Mouse (Mus musculus) heart, adult 18-20 months (tissue): Measurements from ENCODE around the gene Ms4a4d. TPM values are rescaled to one million over a fixed set of nuclear protein-coding genes. Genes with fewer than 3 reads are reported as not detected.

ENCODE experiments used
- DNase-seq, 2 experiments: peaks; one replicate each; pipeline ENCODE4 v3.0.0; 2021 to 2022; ENCODE audit warnings: mixed read lengths in 1 of 2
- total RNA-seq, 2 experiments: library from RNA; stranded (reverse); gene quantifications; 2 replicates each; pipeline ENCODE4 v1.2.3; 2021

The Ms4a4d gene
- total RNA-seq, 2 experiments from 2014 or later, result 5.4 to 6.7 TPM

DNA sequence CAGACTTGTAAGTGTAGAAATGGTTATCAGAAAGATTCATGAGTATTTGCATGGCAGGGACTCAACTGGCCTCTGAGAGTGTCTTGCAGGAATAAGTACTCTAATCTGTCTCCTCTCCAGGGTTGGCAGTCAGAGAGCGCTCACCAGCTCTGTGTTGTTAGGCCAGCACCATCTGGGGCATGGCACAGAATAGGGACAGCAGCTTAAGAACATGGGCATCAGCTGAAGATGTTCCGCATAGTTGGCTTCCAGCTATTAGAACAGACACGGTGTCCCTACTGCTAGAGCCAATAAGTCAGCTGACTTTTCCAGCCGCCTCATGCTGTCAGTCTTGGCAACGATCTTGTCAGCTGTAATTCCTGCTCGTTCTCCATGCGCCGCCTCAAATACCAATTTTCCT lies 38.4 kb downstream of the Ms4a4d start:
- no peak for DNase-seq

DNA sequence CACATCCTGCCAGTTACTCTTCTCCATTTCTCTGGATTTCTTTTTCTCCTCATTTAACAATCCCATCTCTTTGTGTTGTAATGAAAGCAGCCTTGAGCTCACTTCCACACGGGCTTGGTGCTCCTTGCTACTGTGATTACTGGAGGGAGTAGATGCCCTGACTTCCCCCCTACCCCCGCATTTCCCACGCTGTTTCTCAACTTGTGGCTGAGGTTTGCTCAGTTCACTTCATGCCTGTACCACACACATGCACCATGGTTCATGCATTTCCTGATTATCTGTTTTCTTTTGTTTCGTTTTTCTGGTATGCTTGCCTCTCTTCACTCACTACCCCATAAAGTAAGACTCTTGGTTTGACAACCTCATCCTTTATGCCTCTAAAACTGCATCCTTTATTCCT lies 52.6 kb downstream of the Ms4a4d start:
- no peak for DNase-seq

DNA sequence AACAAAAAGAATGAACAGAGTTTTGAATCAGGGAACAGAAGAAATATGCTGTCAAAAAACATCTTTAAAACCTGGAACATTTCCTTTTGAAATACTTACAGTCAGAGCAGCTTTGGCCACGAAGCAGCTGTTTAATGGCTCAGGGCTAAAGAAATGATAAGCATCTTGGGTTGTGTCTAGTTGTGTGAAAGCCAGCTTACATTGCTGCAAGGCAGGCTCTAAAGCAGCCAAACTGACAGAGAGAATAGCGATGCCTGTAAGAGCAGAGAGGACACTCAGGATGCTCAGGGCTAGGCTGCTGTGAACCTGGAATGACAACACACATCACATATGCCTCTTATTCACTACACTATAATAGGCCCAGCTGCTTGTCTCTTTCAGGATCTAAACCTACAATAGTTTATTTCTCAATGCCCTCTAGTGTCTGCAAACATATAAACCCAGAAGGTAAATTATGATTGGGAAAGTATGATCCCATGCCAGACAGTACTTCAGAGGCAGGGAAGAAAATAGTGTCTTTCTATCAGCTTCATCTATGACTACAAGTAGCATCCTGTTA lies 53.4 kb downstream of the Ms4a4d start:
- no peak for DNase-seq

DNA sequence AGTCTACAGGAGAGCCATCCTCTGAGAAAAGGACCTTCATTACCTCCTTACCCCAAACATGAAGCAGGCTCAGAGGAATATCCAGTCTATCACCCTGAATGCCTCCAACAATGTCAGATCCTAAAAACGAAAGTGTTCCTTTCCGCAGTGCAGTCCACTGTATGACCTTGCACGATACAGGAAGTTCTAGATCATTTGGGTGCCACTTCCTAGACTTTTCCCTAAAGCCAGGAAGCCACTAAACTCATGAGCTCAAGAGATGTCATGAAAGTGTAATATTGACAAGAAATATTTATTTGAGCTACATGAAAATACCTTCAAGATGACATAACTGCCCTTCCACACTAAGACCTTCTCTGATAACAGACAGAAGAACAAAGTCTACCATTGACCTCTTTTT lies 64.7 kb downstream of the Ms4a4d start:
- no peak for DNase-seq

DNA sequence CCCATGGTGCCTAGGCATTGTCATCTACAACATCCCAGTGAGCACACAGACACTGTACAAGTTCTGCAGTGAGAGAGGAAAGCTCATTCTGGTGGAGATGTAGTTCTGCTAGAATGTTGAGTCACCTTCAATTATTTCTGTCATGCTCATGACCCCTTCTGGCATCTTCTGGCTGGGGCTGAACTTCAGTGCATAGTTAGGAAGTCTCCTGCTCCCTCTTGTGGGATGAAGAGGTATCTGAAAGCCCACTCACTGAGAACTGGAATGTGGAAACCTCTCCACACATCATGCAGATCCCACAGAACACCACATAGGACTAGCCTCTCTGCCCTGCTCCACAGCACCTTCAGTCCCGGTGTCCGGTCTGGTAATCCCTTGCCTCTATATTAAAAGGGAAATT lies 65.4 kb downstream of the Ms4a4d start:
- peak; percentile 47 to 60 for DNase-seq

DNA sequence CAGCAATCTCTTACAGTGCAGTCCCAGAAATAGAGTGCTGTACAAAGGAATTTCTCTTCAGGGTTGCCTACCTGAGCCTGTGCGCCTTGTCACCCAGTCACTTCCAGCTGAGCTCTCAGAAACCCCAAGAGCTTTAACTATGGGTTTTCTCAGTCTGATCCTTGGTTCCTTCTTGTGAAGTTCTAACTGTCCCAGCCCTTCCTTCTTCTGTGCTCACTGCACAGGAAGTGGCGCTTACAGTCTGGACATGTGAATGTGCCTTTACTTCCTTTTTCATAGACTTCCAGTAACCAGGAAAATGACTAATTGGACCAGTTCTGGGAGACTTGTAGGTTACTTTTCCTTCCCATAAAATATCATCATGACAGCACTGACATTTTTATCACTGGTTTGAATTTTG lies 68.0 kb downstream of the Ms4a4d start, which contains the start of gene Ms4a6d:
Gene Ms4a6d (minus strand): TSS at position 247 of the 400 bp plus-strand sequence.
- DNase-seq, result peak in 1 of 2 experiments; percentile 28

Other genes starting within 250 kb of the Ms4a4d start
- under 1 TPM in 1 of 2 experiments, not detected in 1; 0.12 TPM for gene Ms4a14, start 222.3 kb upstream of the Ms4a4d start, total RNA-seq
- 1 to 10 TPM; 1.7 to 1.9 TPM for gene Ms4a7, start 200.7 kb upstream of the Ms4a4d start, total RNA-seq
- gene Ms4a4a, start 161.3 kb upstream of the Ms4a4d start, total RNA-seq, result 1 to 10 TPM; 9.1 to 9.5 TPM
- gene Ms4a4c, start 132.0 kb upstream of the Ms4a4d start, total RNA-seq, result 1 to 10 TPM in 1 of 2 experiments, under 1 TPM in 1; 0.94 to 1.3 TPM
- gene Ms4a4b, start 93.2 kb upstream of the Ms4a4d start, total RNA-seq, result 1 to 10 TPM; 1.1 to 5.0 TPM
- gene Ms4a6c, start 67.4 kb upstream of the Ms4a4d start, total RNA-seq, result 1 to 10 TPM; 7.6 to 9.6 TPM
- gene Gm8369, start 50.9 kb upstream of the Ms4a4d start, total RNA-seq, result under 1 TPM in 1 of 2 experiments, not detected in 1; 0.82 TPM
- gene Ms4a6b, start 20.3 kb upstream of the Ms4a4d start, total RNA-seq, result 1 to 10 TPM; 7.0 to 9.7 TPM
- gene Ms4a6d, start 68.0 kb downstream of the Ms4a4d start, total RNA-seq, result 1 to 10 TPM; 3.6 to 4.7 TPM
- gene Ms4a2, start 86.9 kb downstream of the Ms4a4d start, total RNA-seq, result not detected
- gene Ms4a3, start 104.0 kb downstream of the Ms4a4d start, total RNA-seq, result not detected
- not detected for gene Oosp2, start 123.8 kb downstream of the Ms4a4d start, total RNA-seq
- gene Oosp1, start 154.3 kb downstream of the Ms4a4d start, total RNA-seq, result not detected
- not detected for gene Oosp3, start 160.3 kb downstream of the Ms4a4d start, total RNA-seq
- gene Gif, start 210.8 kb downstream of the Ms4a4d start, total RNA-seq, result not detected
- 100 to 1,000 TPM; 113 to 120 TPM for gene Mrpl16, start 233.6 kb downstream of the Ms4a4d start, total RNA-seq